Mouse (Mus musculus): Measurements from ENCODE around the gene Arhgef10l.

Gene Arhgef10l

DNA sequence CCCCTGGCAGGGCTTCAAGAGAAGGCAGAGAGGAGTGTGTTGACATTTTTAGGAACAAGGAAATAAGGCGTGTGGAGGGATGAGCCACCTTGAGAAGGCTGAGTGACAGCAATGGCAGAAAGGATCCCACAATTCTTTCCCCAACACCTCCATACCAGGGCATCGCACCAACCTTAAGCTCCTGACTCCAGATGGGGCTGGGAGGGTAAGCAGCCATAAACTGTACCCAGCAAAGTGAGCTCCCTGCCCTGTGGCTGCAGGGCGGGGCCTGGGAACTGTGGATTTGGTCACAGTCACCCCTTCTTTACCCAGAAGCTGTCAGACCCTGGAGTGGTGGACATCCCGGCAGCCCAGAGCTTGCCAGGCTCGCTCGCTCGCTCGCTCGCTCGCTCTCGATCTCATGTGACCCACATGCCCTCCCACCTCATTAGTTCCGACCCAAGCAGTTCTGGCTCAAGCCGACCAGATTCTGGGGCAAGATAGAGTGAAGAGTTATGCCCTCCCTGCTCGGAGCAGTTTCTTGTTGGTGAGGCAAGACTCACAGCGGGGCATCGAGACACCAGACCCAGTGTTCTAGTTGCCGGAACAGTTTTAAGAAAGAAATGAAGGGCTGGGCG, 4.3 kb downstream of the Arhgef10l start:
- DNase-seq (ENCODE audit: low read depth, low spot score), result no peak

DNA sequence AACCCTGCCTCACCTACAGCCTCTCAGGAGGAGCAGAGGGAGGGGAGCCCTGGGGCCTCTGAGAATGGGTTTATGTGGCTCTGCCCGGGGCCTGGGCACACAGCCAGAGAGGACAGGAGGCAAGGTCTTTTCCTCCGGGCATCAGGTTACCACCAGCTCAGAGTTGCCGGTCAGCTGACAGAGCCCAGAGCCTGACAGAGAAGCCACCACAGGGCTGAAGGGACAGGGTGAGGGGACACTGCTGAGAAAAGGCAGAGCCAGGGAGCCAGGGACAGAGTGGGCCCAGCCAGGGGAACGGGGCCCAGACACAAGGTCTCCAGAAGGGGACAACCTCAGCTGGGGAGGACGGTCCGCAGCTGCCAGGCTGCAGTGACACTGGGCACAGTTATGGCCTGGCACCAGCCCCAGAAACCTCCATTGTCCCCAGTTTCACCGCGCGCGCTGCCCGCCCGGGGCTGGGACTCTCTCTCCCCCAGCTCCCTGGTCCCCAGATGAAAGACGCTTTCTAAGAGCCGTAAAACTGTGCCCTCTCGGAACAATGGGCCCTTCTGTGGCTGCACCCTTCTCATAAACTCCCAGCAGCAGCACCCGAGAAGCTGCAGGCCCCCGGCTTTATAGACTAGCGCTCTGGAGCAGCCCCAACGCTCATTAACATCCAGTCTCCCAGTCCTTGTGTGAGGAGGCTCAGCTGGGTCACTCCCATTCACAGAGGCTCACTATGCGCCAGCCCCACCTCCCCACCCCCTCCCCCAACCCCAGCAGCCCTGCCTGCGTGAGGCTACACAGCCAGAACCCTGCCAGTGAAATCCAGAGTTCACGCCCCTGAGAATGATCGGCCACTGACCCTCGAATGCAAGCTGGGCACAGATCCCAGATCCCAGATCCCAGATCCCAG, 7.9 kb downstream of the Arhgef10l start:
- no peak for DNase-seq (ENCODE audit: low read depth, low spot score)

GRCm38 (mm10) chr4:140656529-140656928, 9.3 kb downstream of the Arhgef10l start:
- DNase-seq (ENCODE audit: low read depth, low spot score), result no peak

- no peak for DNase-seq (ENCODE audit: low read depth, low spot score)
Observed at GRCm38 (mm10) chr4:140654798-140655197, 11.0 kb downstream of the Arhgef10l start.

DNA sequence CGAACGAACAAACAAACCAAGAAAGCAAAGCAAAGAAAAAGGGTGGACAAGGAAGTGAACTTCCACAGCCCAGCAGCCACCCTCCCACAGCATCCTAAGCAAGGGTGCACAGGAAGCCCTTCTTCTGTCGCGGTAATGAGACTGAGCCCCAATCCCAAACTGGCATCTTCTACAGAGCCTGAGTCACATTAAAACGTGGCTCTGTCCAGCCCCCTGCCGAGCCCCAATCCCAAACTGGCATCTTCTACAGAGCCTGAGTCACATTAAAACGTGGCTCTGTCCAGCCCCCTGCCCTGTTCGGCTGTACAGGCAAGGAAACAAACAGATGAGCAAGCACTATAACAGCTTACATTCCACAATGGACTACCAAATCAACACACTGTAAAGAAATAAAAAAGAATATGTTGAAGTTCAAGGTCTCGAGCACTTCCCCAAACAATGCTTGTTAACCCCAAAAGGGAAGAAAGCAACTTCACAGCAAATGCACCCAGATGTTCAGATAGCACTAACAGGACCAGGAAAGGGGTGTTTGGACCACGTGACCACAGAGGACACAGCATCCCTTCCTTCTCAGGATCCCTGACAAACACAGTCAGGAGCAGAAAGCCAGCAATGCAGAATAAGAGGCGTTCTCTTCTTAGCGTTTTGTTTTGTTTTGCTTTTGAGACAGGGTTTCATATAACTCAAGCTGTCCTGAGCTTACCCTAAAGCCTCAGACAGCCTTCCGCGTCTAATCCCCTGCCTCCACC, 11.8 kb downstream of the Arhgef10l start:
- DNase-seq (ENCODE audit: low read depth, low spot score), result no peak

GRCm38 (mm10) chr4:140649731-140650130, 16.1 kb downstream of the Arhgef10l start:
- no peak for DNase-seq (ENCODE audit: low read depth, low spot score)

DNA sequence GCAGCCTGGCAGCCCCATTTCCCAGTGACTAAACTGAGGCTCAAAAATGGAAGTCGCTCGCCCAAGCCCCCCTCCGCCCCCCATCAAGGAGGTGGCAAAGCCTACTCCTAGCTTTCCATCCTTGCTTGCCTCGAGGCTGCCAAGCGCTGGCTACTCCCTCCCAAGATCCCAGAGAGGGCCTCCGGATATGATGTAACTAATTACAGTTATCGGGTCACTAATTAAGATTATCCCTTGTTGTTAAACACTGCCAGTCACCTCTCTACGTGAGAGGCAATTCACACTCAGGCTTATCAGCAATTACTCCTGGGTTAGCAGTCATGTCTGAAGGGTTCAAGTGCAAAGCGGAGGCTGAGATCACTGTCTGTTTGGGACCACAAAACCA, 16.6 kb downstream of the Arhgef10l start:
- DNase-seq (ENCODE audit: low read depth, low spot score), result no peak

GRCm38 (mm10) chr4:140648443-140649206, 17.2 kb downstream of the Arhgef10l start:
- no peak for DNase-seq (ENCODE audit: low read depth, low spot score)

DNA sequence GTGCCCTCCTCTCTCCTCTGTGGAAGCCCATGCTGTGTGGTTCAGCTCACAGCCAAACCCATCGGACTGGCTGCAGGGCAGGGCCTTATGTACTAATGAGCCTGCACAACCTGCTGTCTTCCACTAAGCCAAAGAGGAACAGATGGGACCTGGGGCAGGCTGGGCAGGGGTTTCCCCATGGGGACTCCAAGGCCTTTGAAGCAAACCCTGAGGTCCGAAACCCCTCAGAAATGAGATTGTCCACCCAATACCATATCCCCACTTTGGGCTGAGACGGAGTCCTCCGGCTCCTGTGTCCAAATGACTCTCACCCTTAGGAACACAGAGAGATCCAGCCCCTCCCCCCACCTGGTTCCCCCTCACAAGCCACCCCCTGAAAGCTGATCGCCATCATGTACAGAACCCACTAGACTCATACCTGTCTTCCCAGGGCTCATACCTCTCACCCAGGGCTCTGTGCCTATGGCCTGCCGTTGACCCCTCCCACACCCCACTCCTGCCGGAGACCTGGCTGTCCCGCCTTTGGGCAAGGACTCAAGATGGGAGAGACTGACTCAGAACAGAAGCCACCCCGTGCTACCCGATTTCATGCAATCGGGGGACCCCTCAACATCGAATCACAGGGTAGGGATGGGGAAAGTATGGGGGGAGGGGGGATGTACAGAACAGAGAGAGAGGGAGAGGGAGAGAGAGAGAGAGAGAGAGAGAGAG, 17.9 kb downstream of the Arhgef10l start:
- no peak for DNase-seq (ENCODE audit: low read depth, low spot score)

DNA sequence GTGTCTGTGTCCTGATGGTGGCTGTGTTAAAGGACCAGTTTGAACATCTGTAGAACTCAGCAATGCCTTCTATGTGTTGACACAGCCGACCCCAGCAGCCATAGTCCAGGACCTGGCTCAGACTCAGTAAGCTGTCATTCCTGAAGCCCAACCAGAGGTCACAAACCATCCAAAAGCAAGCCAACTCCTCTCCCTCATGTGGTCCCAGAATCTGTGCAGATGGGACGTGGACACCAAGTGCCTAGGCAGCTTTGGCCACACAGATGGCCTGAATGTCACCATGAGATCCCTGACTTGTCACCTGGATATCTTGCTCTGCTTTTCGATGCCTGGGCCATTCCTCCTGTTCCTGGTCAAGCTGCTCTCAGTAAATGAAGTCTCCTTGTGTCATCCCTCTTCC, 20.2 kb downstream of the Arhgef10l start:
- no peak for DNase-seq (ENCODE audit: low read depth, low spot score)

DNA sequence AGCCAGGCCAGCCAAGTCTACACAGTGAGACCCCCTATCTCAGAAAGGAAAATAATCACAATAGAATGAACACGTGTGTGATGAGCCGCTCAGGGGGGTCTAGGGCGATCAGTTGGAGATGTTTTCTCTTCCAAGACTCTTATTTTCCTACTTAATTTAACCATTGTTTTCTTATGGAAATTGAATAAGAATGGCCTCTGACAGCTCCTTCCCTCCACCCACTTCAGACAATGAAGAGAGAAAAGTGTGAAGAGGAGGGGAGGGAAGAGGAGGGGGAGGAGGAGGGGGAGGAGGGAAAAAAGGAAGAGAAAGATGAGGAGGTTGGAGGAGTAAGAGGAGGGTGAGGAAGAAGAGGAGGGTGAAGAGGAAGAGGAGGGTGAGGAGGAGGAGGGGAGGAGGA, 21.1 kb downstream of the Arhgef10l start:
- no peak for DNase-seq (ENCODE audit: low read depth, low spot score)

GRCm38 (mm10) chr4:140644276-140644675, 21.5 kb downstream of the Arhgef10l start:
- DNase-seq (ENCODE audit: low read depth, low spot score), result no peak

DNA sequence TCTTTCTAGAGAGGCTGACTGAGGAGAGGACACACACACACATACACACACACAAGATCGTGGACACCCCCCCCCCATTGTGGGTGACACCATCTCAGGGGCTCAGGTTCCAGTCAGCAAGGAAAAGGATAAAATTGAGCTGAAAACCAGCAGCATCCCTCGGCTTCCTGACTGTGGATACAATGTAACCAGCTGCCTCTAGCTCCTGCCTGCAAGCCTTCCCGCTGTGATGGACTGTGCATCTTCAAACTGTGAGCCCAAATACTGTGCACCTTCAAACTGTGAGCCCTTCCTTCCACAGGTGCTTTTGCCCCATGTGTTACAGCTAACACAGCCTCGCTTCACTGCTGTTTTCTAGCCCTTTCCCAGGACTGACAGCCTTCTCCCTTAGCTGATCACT, 23.4 kb downstream of the Arhgef10l start:
- no peak for DNase-seq (ENCODE audit: low read depth, low spot score)

DNA sequence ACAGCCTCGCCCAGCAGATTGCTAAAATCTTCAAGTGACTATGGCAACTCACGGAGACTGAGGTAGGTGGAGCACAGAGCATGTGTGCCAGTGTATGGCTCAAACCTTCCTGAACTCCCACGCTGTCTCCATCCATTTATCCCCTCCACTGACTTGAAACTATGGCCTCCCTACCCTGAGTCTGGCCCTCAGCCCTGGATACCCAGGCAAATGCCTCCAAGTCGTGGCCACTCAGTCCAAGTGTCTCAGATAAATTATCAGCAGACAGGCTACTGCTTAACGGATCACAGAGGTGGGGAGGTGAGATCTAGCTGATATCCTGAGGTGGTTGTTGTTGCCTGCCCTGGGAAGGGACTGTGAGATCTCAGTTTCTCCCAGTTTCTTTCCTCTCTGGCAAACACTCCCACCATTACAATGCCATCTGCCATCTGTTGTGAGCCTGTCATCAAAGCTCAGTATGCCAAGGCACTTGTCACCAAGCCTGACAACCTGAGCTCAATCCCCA, 24.3 kb downstream of the Arhgef10l start:
- DNase-seq (ENCODE audit: low read depth, low spot score), result no peak

DNA sequence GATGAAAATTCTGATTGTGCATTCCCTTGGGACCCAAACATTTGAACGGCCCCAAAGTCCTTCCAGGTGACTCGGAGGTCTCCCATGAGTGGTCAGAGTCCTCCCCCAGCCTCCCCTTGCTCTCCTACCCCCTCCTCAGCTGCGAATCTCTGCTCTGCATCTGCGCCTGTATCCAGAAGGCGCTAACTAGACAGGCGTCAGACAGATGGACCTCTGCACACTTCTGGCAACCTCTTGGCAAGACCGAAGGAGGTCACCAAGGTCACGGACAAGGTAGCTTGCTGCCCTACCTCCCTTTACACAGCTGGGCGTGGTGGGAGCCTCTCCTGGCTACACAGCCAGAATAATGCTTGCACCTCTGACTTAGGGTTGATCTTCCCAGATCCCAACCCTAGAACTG, 25.1 kb downstream of the Arhgef10l start:
- no peak for DNase-seq (ENCODE audit: low read depth, low spot score)

DNA sequence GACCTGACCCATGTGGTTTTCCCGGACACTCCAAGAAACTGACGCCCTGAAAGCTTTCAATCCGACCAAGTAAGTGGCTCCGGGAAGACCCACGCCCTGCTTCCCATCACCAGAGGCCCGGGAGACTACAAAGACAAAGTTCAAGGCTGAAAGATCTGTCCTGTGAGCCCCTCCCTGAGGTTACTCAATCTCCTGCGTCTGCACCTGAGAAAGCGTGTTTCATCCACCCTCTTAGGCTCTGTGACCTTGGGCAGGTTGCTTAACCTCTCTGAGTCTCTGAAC, 25.6 kb downstream of the Arhgef10l start:
- no peak for DNase-seq (ENCODE audit: low read depth, low spot score)

DNA sequence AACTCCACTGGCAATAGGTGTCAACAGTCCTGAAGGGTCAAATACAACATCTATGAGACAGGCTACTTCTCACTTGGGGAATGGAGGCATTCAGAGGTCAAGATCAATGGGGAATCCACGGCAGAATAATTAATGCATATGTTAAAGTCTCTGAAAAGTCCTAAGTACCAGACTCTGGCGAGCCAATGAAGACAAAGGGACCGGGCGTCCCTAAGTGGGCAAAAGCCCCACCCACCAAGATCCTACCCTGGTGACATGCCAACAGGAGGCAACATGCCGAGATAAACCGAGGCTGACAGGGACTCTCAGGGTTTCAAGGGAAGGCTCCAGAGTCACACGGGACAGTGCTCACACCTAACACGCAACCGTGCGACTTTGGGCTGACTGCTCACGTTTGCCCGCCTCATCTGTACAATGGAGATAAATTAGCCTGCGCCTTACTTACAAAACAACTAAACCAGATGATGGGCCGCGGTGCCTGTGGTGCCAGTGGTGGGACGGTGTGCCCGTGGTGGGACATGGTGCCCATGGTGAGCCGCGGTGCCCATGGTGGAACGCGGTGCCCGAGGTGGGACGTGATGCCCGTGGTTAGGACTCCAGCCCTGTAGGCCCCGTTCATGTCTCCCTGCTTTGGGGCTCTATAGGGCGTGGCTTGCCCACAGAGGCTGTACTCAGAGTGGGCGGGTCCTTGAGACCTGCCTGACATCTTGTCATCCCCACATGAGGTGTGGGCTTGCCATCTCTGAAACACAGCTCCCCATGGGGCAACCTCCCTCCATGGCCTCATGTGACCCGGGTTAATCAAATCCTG, 26.2 kb downstream of the Arhgef10l start:
- no peak for DNase-seq (ENCODE audit: low read depth, low spot score)

DNA sequence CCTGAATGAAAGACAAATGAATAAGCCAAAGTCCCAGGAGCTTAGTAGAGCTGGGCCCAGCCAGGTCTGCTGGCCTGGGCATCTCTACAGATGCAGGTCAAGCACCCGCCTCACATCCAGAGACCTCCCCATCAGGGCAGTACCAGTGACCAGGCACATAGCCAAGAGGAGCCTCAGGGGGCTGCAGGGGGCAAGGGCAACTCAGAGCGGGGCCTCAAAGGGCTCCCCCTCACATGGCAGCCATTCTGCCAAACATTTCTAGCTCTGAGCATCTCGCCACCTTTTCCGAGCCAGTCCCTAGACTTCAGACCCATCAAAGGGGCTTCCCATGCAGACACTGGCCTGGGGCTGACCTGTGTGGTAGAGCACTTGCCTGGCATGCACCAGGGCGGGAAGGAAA, 27.2 kb downstream of the Arhgef10l start:
- DNase-seq (ENCODE audit: low read depth, low spot score), result no peak

- DNase-seq (ENCODE audit: low read depth, low spot score), result no peak
Observed at GRCm38 (mm10) chr4:140637269-140637668, 28.5 kb downstream of the Arhgef10l start.

DNA sequence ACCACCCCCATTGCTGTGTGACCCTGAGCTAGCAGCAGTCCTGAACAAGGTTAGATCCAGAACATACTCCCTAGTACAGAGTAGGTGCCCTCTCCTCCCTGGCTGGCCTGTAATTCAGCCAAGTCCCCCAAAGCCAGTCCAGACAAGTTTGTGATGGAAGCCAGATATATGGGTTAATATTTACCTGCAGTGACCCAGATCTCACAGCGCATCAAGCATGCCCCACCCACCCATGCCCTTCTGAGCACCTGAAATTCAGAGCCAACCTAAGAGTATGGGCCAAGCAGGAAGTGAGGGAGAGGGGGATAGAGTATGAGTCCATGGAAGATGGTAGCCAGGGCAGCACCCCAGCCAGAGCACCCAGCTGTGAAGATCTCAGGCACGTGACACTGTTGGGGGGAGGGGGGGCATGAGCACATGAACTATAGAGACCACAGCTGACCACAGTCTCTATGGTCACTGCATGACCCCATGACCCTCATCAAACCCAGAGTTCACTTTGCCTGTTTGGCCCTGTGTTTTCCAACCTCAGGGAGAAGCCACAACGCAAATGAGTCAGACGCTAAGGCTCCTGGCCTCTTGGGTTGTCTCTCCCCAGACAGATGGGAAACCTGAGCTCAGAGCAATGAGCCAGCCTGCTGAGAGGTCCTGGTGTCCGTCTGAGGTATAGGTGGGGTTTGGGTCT, 29.4 kb downstream of the Arhgef10l start:
- DNase-seq (ENCODE audit: low read depth, low spot score), result no peak

All from c-Kit-negative CD71-positive TER-119-positive erythroid progenitor cells, embryonic 14.5 days (primary cell).